Mouse (Mus musculus) frontal cortex, adult (tissue): ENCODE results near the gene Ano7.
"Not testable (repeated sequence)": the region's sequence is repeated elsewhere in the genome, so short reads cannot be mapped to it uniquely, and the experiment has no call there.

Experiments
- ATAC-seq: cut with Nextera tagmentation; 2 replicates; pipeline ENCODE4 v1.9.2; 2017; ENCODE audit warnings: mild to moderate bottlenecking, moderate library complexity, mixed read lengths; ENCODE audit not compliant: low TSS enrichment

Ano7 gene

GRCm38 (mm10) chr1:93445822-93446162 lies 72.1 kb downstream of the Ano7 start:
- peak; percentile 26; the same call in 1 of the 2 replicates for ATAC-seq

DNA sequence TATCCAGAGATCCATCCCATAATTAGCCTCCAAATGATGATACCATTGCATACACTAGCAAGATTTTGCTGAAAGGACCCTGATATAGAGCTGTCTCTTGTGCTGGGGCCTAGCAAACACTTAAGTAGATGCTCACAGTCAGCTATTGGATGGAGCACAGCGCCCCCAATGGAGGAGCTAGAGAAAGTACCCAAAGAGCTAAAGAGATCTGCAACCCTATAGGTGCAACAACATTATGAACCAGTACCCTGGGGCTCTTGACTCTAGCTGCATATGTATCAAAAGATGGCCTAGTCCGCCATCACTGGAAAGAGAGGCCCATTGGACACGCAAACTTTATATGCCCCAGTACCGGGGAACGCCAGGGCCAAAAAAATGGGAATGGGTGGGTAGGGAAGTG lies 76.4 kb downstream of the Ano7 start:
- not testable (repeated sequence) for ATAC-seq

DNA sequence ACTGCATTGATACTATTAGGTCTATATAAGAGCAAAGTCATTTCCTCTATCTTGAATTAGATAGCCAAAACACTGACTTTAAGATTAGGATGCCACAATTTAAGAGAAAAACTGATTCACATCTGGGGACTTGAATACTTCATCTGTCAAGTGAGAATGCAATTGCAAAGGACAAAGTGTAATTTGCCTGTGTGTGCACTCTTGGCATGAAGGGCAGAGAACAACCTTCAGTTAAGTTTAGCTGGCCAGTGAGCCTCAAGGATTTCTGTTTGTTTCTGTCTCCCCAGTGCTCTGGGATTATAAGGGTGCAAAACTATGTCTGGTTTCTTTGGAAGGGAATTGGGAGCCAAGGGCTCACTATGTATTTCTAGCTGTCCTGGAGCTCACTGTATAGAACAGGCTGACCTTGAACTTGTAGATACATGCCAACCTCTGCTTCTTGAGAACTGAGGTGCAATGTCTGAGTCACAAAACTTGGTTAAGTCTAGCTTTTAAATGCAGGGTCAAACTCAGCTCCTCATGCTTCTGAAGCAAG lies 80.1 kb downstream of the Ano7 start:
- ATAC-seq, result no peak
